ENCODE assay signal across 9 mouse cellular contexts in the genomic region with DNA sequence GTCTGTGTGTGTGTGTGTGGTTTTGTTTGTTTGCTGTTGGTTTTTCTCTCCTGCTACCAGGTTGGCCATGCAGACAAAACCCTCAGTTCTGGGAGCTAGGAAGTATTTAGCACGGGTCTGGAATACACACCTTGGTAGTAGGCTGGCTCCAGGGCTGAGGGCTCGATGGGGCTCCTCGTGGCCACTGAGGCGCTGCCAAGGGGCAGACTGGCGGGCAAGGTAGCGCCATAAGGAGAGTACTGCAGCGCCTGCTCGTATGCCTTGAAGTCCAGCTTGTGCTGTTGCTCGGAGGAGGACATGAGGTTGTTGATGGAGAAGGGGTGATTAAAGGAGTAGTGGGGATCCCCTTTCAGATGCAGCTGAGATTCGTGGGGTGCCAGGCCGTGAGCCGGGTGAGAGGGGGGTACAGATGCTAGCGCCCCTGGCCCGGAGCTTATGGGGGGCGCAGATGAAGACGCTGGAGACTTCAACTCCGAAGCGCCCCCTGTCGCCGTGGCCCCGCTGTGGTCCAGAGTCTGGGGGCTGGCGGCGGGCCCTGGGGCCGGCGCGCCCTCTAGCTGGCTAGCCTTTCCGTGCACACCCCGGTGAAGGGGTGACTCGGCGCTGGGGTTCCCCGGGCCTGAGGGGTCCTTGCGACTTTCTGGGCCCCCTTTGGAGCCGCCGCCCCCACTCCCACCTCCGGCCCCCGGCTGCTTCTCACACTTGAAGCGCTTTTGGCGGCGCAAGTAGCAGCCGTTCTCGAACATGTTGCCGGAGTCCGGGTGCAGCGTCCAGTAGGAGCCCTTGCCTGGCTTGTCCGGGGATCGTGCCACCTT. TPM values are rescaled to one million over a fixed set of nuclear protein-coding genes. Genes with fewer than 3 reads are reported as not detected.
A peak's percentile ranks its signal among the peaks of the same experiment; 100 is the strongest.
DNase-seq lines count a peak whose midpoint lies in the region; ATAC-seq and TF ChIP-seq lines count a peak whose summit lies in the region.
"Had no signal": no experiment of that assay in that cellular context is flagged by ENCODE, and none has a peak within 500 bp of the region (broad histone marks: within the 10 kb centered on the region; RNA-seq: fewer than 3 reads in every experiment).

No protein-coding gene starts in this region.

- DNase-seq in thymus, postnatal 4 days: peak; percentile 59
- no peak for DNase-seq in thymus, adult 2 months
- DNase-seq in liver, embryonic 14.5 days (ENCODE audit: low read depth in 3 of 3, low spot score in 3 of 3): no peak
- DNase-seq in adrenal gland, postnatal 14 days: no peak

- H3K9me3 ChIP-seq in heart, embryonic 13.5 days: no peaks in the 10 kb centered on the region
- H3K9me3 ChIP-seq in liver, embryonic 14.5 days (ENCODE audit: control insufficient read depth, low read length): no peaks in the 10 kb centered on the region
- H3K9me3 ChIP-seq in neural tube, embryonic 15.5 days (replicated peaks): no peaks in the 10 kb centered on the region

- H3K4me3 ChIP-seq in thymus, adult 2 months (ENCODE audit: control insufficient read depth, insufficient read depth, low read length): no peak overlapping the region
- H3K4me3 ChIP-seq in heart, embryonic 13.5 days: peak overlapping the region; percentile 40
- no peak overlapping the region; a peak in 2 of 4 replicates for H3K4me3 ChIP-seq in liver, embryonic 14.5 days (ENCODE audit: insufficient read depth in 1 of 2, low read depth in 2 of 2, low read length in 2 of 2)
- peak overlapping the region; percentile 9 for H3K4me3 ChIP-seq in neural tube, embryonic 15.5 days (replicated peaks)

- H3K4me1 ChIP-seq in thymus, adult 2 months (replicated peaks; ENCODE audit: control insufficient read depth, insufficient read depth, low read length): peaks cover 5% of the 10 kb centered on the region
- H3K4me1 ChIP-seq in heart, embryonic 13.5 days: peaks cover 40% of the 10 kb centered on the region
- H3K4me1 ChIP-seq in liver, embryonic 14.5 days (replicated peaks; ENCODE audit: control insufficient read depth in 2 of 2, insufficient read depth in 2 of 2, low read length in 1 of 2): no peaks in the 10 kb centered on the region
- H3K4me1 ChIP-seq in neural tube, embryonic 15.5 days: peaks cover 34% of the 10 kb centered on the region

- no peak for ATAC-seq in heart, embryonic 13.5 days (ENCODE audit: extremely low read depth, insufficient number of reproducible peaks, low FRiP score, low TSS enrichment)
- ATAC-seq in liver, embryonic 14.5 days (ENCODE audit: insufficient read depth): no peak
- peak; percentile 16; the same call in 1 of the 2 replicates for ATAC-seq in neural tube, embryonic 15.5 days (ENCODE audit: low FRiP score)
- no peak for ATAC-seq in erythroid progenitor cell, adult 5-6 weeks (replicated peaks; ENCODE audit: low FRiP score, poor library complexity, severe bottlenecking)
- no peak for ATAC-seq in frontal cortex, adult (ENCODE audit: low TSS enrichment)

- H3K27ac ChIP-seq in thymus, adult 2 months (ENCODE audit: control insufficient read depth, insufficient read depth, low read length): no peak overlapping the region
- no peak overlapping the region for H3K27ac ChIP-seq in heart, embryonic 13.5 days (replicated peaks)
- H3K27ac ChIP-seq in liver, embryonic 14.5 days: no peak overlapping the region
- H3K27ac ChIP-seq in neural tube, embryonic 15.5 days (replicated peaks): no peak overlapping the region

- TF ChIP-seq EP300 in liver, embryonic 14.5 days (IDR thresholded peaks at IDR 0.05; ENCODE audit: low read depth): no peak

- H3K36me3 ChIP-seq in thymus, adult 2 months (ENCODE audit: control insufficient read depth, insufficient read depth, low read length): no peaks in the 10 kb centered on the region
- H3K36me3 ChIP-seq in heart, embryonic 13.5 days: no peaks in the 10 kb centered on the region
- no peaks in the 10 kb centered on the region for H3K36me3 ChIP-seq in liver, embryonic 14.5 days (replicated peaks; ENCODE audit: control insufficient read depth, insufficient read depth, low read depth)
- H3K36me3 ChIP-seq in neural tube, embryonic 15.5 days: no peaks in the 10 kb centered on the region

- 6% methylated on average over 46 of the region's 46 CpGs for WGBS in thymus, adult 2 months
- 1% methylated on average over 46 of the region's 46 CpGs for WGBS in heart, embryonic 13.5 days
- 4% methylated on average over 45 of the region's 46 CpGs for WGBS in liver, embryonic 14.5 days (ENCODE audit: insufficient replicate concordance)
- 2% methylated on average over 44 of the region's 46 CpGs for WGBS in neural tube, embryonic 15.5 days

- TF ChIP-seq CTCF in thymus, adult 2 months (IDR thresholded peaks at IDR 0.05; ENCODE audit: borderline replicate concordance, control insufficient read depth, extremely low read depth, insufficient read depth, low read length, poor library complexity): no peak
- TF ChIP-seq CTCF in liver, embryonic 14.5 days (IDR thresholded peaks at IDR 0.05; ENCODE audit: low read depth): no peak

- H3K27me3 ChIP-seq in thymus, adult 2 months (ENCODE audit: control insufficient read depth, insufficient read depth, low read length): peaks cover 24% of the 10 kb centered on the region
- H3K27me3 ChIP-seq in heart, embryonic 13.5 days (replicated peaks): peaks cover 92% of the 10 kb centered on the region
- peaks cover 91% of the 10 kb centered on the region for H3K27me3 ChIP-seq in liver, embryonic 14.5 days (ENCODE audit: control insufficient read depth, insufficient read depth, low read length)
- H3K27me3 ChIP-seq in neural tube, embryonic 15.5 days (replicated peaks): peaks cover 85% of the 10 kb centered on the region

- H3K4me2 ChIP-seq in heart, embryonic 13.5 days: peak overlapping the region; percentile 42
- peak overlapping the region; percentile 46 for H3K4me2 ChIP-seq in liver, embryonic 14.5 days (ENCODE audit: low read depth)
- H3K4me2 ChIP-seq in neural tube, embryonic 15.5 days: peak overlapping the region; percentile 7; the same call in 1 of the 2 replicates

- TF ChIP-seq POLR2A in thymus, adult 2 months (IDR thresholded peaks at IDR 0.05; ENCODE audit: control insufficient read depth, extremely low read depth, insufficient read depth, low read length, poor library complexity): no peak

- H3K9ac ChIP-seq in heart, embryonic 13.5 days: no peak overlapping the region
- H3K9ac ChIP-seq in liver, embryonic 14.5 days (replicated peaks): no peak overlapping the region
- no peak overlapping the region for H3K9ac ChIP-seq in neural tube, embryonic 15.5 days (replicated peaks)

RNA-seq across cellular contexts. Expression of a gene that starts 4.6 kb away (rescaled TPM):
- 1.4 and 1.5 TPM in 2 replicates for polyA plus RNA-seq in thymus, adult 2 months (2012; rRNA removed)
- polyA plus RNA-seq in heart, embryonic 13.5 days (2015; fragmentation: Nextera tagmentation; extraction: Ambion mirVana): 0.32 and 0.33 TPM in 2 replicates
- polyA plus RNA-seq in liver, embryonic 14.5 days (2012; rRNA removed): 1.9 and 2.0 TPM in 2 replicates
- polyA plus RNA-seq in liver, embryonic 14.5 days (2014; fragmentation: Nextera tagmentation; extraction: Ambion mirVana): 0.63 and 1.1 TPM in 2 replicates
- 0.40 and 1.1 TPM in 2 replicates for polyA plus RNA-seq in neural tube, embryonic 15.5 days (2015; fragmentation: Nextera tagmentation; extraction: Ambion mirVana)
- 0.11 and 1.9 TPM in 2 replicates for total RNA-seq in adrenal gland, postnatal 14 days (2021)
- total RNA-seq in erythroid progenitor cell, adult 5-6 weeks (2015; ENCODE audit: low replicate concordance): not detected in 2 replicates
- not detected in 2 replicates for total RNA-seq in erythroid progenitor cell, adult 5-6 weeks (2017; ENCODE audit: low replicate concordance)
- total RNA-seq: heart, postnatal 10 days had no signal

RNA-seq across cellular contexts. Expression of a gene that starts 21.8 kb away (rescaled TPM):
- 0.05 and 0.12 TPM in 2 replicates for polyA plus RNA-seq in thymus, adult 2 months (2012; rRNA removed)
- polyA plus RNA-seq in heart, embryonic 13.5 days (2015; fragmentation: Nextera tagmentation; extraction: Ambion mirVana): 0.31 and 0.60 TPM in 2 replicates
- polyA plus RNA-seq in liver, embryonic 14.5 days (2012; rRNA removed): 0.04 and 0.08 TPM in 2 replicates
- polyA plus RNA-seq in liver, embryonic 14.5 days (2014; fragmentation: Nextera tagmentation; extraction: Ambion mirVana): 0.04 TPM in 1 of 2 replicates, not detected in the other
- polyA plus RNA-seq in neural tube, embryonic 15.5 days (2015; fragmentation: Nextera tagmentation; extraction: Ambion mirVana): 0.75 and 0.83 TPM in 2 replicates
- not detected in 2 replicates for total RNA-seq in adrenal gland, postnatal 14 days (2021)
- total RNA-seq in erythroid progenitor cell, adult 5-6 weeks (2015; ENCODE audit: low replicate concordance): not detected in 2 replicates
- not detected in 2 replicates for total RNA-seq in erythroid progenitor cell, adult 5-6 weeks (2017; ENCODE audit: low replicate concordance)
- total RNA-seq: heart, postnatal 10 days had no signal

Comparison
In these comparisons a context has a peak if more than half of its experiments do, and no peak if none do; other contexts are left out.
1. H3K4me3 ChIP-seq: peak in heart, embryonic 13.5 days (single experiment) and neural tube, embryonic 15.5 days (single experiment); none in thymus, adult 2 months (single experiment) and liver, embryonic 14.5 days (0 of 2).
2. Peak in every context shown above with its lines, with median percentiles within 50 percentile points of each other: H3K4me2 ChIP-seq.